Mouse (Mus musculus): ENCODE data around the gene Ninj1. TPM values are rescaled to one million over a fixed set of nuclear protein-coding genes. Genes with fewer than 3 reads are reported as not detected.

Ninj1 gene
- polyA plus RNA-seq, 1 experiment from 2014 or later, result 17.5 TPM

DNA sequence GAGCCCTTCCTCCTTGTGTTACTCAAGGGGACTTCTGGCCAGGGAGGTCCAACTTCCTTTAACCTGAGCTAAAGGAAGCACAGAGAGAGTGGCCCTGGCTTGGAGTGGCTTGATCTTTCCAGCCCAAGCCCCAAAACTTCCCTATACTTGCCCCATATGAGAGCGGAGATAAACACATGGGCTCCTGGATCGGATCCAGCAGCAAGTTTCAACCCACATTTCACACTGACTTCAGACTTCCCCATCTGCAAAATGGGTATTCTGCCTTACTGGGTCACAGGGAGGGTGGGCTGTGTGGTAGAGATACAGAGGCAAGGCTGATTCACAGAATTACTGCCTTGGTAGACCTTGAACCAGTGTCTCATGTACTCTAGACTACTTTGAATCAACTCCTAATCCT lies 56.2 kb downstream of the Ninj1 start:
- DNase-seq (ENCODE audit: low spot score, missing footprints), result no peak
- Histone ChIP-seq H3K27ac (ENCODE audit: low read depth, low read length) (no peak overlapping the region), H3K9me3 (ENCODE audit: control insufficient read depth, low read length) (no peaks in the 10 kb centered on the region), H3K36me3 (ENCODE audit: control insufficient read depth, insufficient read depth, low read length) (no peaks in the 10 kb centered on the region), H3K4me3 (ENCODE audit: low read depth, low read length) (no peak overlapping the region), H3K27me3 (ENCODE audit: control insufficient read depth, insufficient read depth, low read length) (peaks cover 23% of the 10 kb centered on the region), H3K9ac (ENCODE audit: low read length) (no peak overlapping the region), H3K4me1 (ENCODE audit: control insufficient read depth, insufficient read depth, low read length) (peaks cover 4% of the 10 kb centered on the region), H3K4me2 (no peak overlapping the region)
- 96% methylated on average over 2 of the region's 2 CpGs for WGBS
- no peak for ATAC-seq (ENCODE audit: low FRiP score)

DNA sequence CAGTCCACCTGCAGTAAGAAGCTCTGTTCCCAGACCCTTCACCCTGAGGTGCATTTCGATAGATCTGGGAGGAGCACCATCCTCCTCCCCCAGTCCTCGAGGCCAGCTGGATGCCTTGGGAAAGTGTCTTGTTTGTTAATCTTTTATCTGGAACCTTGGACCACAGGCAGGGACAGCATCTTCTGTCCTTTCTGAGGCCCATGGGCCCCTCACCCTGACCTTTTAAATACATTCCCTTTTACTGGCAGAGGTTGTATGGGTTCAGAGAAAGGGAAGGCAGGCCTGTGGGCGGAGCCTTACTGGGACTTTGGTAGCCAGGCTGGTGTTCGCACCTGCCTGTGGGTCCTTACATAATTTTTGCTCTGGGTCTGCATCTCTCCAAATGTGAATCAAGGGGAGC lies 58.0 kb downstream of the Ninj1 start:
- H3K9me3 ChIP-seq (ENCODE audit: control insufficient read depth, low read length), result no peaks in the 10 kb centered on the region
- DNase-seq (ENCODE audit: low spot score, missing footprints) (no peak), ATAC-seq (ENCODE audit: low FRiP score) (no peak)
- H3K4me3 ChIP-seq (ENCODE audit: low read depth, low read length), result no peak overlapping the region
- no peak overlapping the region for H3K9ac ChIP-seq (ENCODE audit: low read length)
- peaks cover 26% of the 10 kb centered on the region for H3K27me3 ChIP-seq (ENCODE audit: control insufficient read depth, insufficient read depth, low read length)
- H3K27ac ChIP-seq (ENCODE audit: low read depth, low read length), result no peak overlapping the region
- H3K36me3 ChIP-seq (ENCODE audit: control insufficient read depth, insufficient read depth, low read length), result no peaks in the 10 kb centered on the region
- peaks cover 10% of the 10 kb centered on the region for H3K4me1 ChIP-seq (ENCODE audit: control insufficient read depth, insufficient read depth, low read length)
- 53% methylated on average over 4 of the region's 4 CpGs for WGBS
- H3K4me2 ChIP-seq, result no peak overlapping the region

Other genes with a start within 250 kb of the Ninj1 start
- 17.1 and 19.3 TPM in 2 replicates for gene Fam120a, start 219.5 kb upstream of the Ninj1 start, polyA plus RNA-seq (2014; fragmentation: Nextera tagmentation; extraction: Ambion mirVana)
- 6.1 and 7.8 TPM in 2 replicates for gene Wnk2, start 39.5 kb upstream of the Ninj1 start, polyA plus RNA-seq (2014; fragmentation: Nextera tagmentation; extraction: Ambion mirVana)
- gene Card19, start 28.6 kb downstream of the Ninj1 start, polyA plus RNA-seq (2014; fragmentation: Nextera tagmentation; extraction: Ambion mirVana), result 17.1 and 18.0 TPM in 2 replicates
- gene Susd3, start 61.2 kb downstream of the Ninj1 start, polyA plus RNA-seq (2014; fragmentation: Nextera tagmentation; extraction: Ambion mirVana), result 0.81 and 1.1 TPM in 2 replicates
- gene Fgd3, start 132.8 kb downstream of the Ninj1 start, polyA plus RNA-seq (2014; fragmentation: Nextera tagmentation; extraction: Ambion mirVana), result 0.74 and 0.77 TPM in 2 replicates
- 24.8 and 25.3 TPM in 2 replicates for gene Bicd2, start 154.1 kb downstream of the Ninj1 start, polyA plus RNA-seq (2014; fragmentation: Nextera tagmentation; extraction: Ambion mirVana)
- 13.7 and 18.3 TPM in 2 replicates for gene Ippk, start 233.8 kb downstream of the Ninj1 start, polyA plus RNA-seq (2014; fragmentation: Nextera tagmentation; extraction: Ambion mirVana)

All from midbrain, embryonic 11.5 days (tissue).